Mouse (Mus musculus) CH12.LX (cell line): ENCODE measurements at regions not wholly inside any gene's neighbourhood (a gene's known extent, or its start where the extent isn't known, plus 50 kb on each side); places are given as distances from the start of the nearest gene placed in this dataset.

Experiments
- DNase-seq: peaks from one replicate; pipeline ENCODE4 v3.0.0-alpha.2; 2013; ENCODE audit errors: extremely low read depth
- H3K27ac ChIP-seq: 2 replicates; pipeline ENCODE4 v1.5.1; 2012; ENCODE audit warnings: low read depth, mild to moderate bottlenecking, control low read depth, moderate library complexity; ENCODE audit not compliant: insufficient read depth
- H3K27me3 ChIP-seq: replicated peaks from 2 replicates; pipeline ENCODE3; 2012; ENCODE audit warnings: inconsistent platforms
- H3K36me3 ChIP-seq, 2 experiments: replicated peaks in 1 of 2; 2 replicates each; pipeline versions ENCODE3 to v1.6.1; 2012; ENCODE audit warnings: inconsistent platforms in 1 of 2, low read length in 1 of 2, mild to moderate bottlenecking in 1 of 2, mixed read lengths in 1 of 2, moderate library complexity in 1 of 2; ENCODE audit not compliant: control insufficient read depth in 1 of 2, insufficient read depth in 1 of 2
- H3K4me1 ChIP-seq, 2 experiments: 2 replicates each; pipeline ENCODE4 v1.6.1; 2012; ENCODE audit warnings: inconsistent platforms in 1 of 2, moderate library complexity in 1 of 2; ENCODE audit not compliant: insufficient read depth in 2 of 2, control insufficient read depth in 1 of 2
- H3K4me2 ChIP-seq: 2 replicates; pipeline ENCODE4 v1.6.1; 2012; ENCODE audit warnings: low read depth, mild to moderate bottlenecking, control low read depth; ENCODE audit not compliant: poor library complexity, insufficient read depth, severe bottlenecking
- H3K4me3 ChIP-seq, 3 experiments: fragments of 150-350 bp in 1 of 3; sonication (generic) in 1 of 3; replicated peaks in 1 of 3; 2 replicates each; pipeline versions ENCODE3 to v1.5.1; 2011 to 2012; ENCODE audit warnings: low read depth in 2 of 3, low read length in 2 of 3, mild to moderate bottlenecking in 2 of 3, moderate library complexity in 2 of 3, control low read depth in 1 of 3, improper control_type of control experiment in 1 of 3, inconsistent platforms in 1 of 3, mixed read lengths in 1 of 3; ENCODE audit not compliant: poor library complexity in 1 of 3
- H3K79me2 ChIP-seq: replicated peaks from 2 replicates; pipeline ENCODE4 v1.6.1; 2012; ENCODE audit warnings: mild to moderate bottlenecking, moderate library complexity; ENCODE audit not compliant: control insufficient read depth, poor library complexity, insufficient read depth, severe bottlenecking; ENCODE audit errors: extremely low read depth
- H3K9ac ChIP-seq: 2 replicates; pipeline ENCODE4 v1.6.1; 2012; ENCODE audit warnings: low read depth, mild to moderate bottlenecking, control low read depth, moderate library complexity; ENCODE audit not compliant: insufficient read depth
- H3K9me3 ChIP-seq: replicated peaks from 2 replicates; pipeline ENCODE3; 2012; ENCODE audit warnings: low read length, inconsistent platforms, mixed read lengths
- CHD2 ChIP-seq: IDR thresholded peaks from 2 replicates; pipeline ENCODE4 v1.6.1; 2011; ENCODE audit warnings: low read length, improper control_type of control experiment
- ETS1 ChIP-seq: conservative IDR thresholded peaks from 2 replicates; pipeline ENCODE4 v1.6.1; 2012; ENCODE audit warnings: low read depth, mild to moderate bottlenecking, inconsistent platforms, low read length, improper control_type of control experiment, moderate library complexity
- IRF4 ChIP-seq: IDR thresholded peaks from 2 replicates; pipeline ENCODE4 v1.6.1; 2014; ENCODE audit warnings: low read depth, mild to moderate bottlenecking, inconsistent platforms, low read length, improper control_type of control experiment
- KAT2A ChIP-seq: IDR thresholded peaks from 2 replicates; pipeline ENCODE4 v1.6.1; 2012; ENCODE audit warnings: low read length, improper control_type of control experiment, inconsistent platforms; ENCODE audit not compliant: insufficient replicate concordance
- MAFK ChIP-seq: IDR thresholded peaks from 2 replicates; pipeline ENCODE4 v1.6.1; 2011; ENCODE audit warnings: low read length, improper control_type of control experiment; ENCODE audit not compliant: insufficient replicate concordance
- MXI1 ChIP-seq: IDR thresholded peaks from 2 replicates; pipeline ENCODE4 v1.6.1; 2011; ENCODE audit warnings: mild to moderate bottlenecking, low read depth, low read length, improper control_type of control experiment
- NRF1 ChIP-seq: IDR thresholded peaks from 2 replicates; pipeline ENCODE4 v1.6.1; 2014; ENCODE audit warnings: low read depth, mild to moderate bottlenecking, inconsistent platforms, low read length, improper control_type of control experiment, moderate library complexity
- POLR2A ChIP-seq: IDR thresholded peaks from 2 replicates; pipeline ENCODE4 v1.6.1; 2011; ENCODE audit warnings: low read depth, mild to moderate bottlenecking, improper control_type of control experiment, low read length
- RAD21 ChIP-seq: IDR thresholded peaks from 2 replicates; pipeline ENCODE4 v1.6.1; 2011; ENCODE audit warnings: low read depth, mild to moderate bottlenecking, low read length, improper control_type of control experiment, moderate library complexity
- RCOR1 ChIP-seq: conservative IDR thresholded peaks from 2 replicates; pipeline ENCODE4 v1.6.1; 2012; ENCODE audit warnings: low read depth, mild to moderate bottlenecking, inconsistent platforms, low read length, improper control_type of control experiment
- SMC3 ChIP-seq: IDR thresholded peaks from 2 replicates; pipeline ENCODE4 v1.6.1; 2011; ENCODE audit warnings: low read depth, low read length, improper control_type of control experiment
- TBP ChIP-seq: conservative IDR thresholded peaks from 2 replicates; pipeline ENCODE4 v1.6.1; 2011; ENCODE audit warnings: low read depth, low read length, improper control_type of control experiment
- TCF12 ChIP-seq: IDR thresholded peaks from 2 replicates; pipeline ENCODE4 v1.6.1; 2014; ENCODE audit warnings: low read depth, mild to moderate bottlenecking, inconsistent platforms, low read length, improper control_type of control experiment
- ZKSCAN1 ChIP-seq: IDR thresholded peaks from 2 replicates; pipeline ENCODE4 v1.6.1; 2012; ENCODE audit warnings: low read depth, inconsistent platforms, low read length, improper control_type of control experiment, borderline replicate concordance
- dilution Hi-C: fragments of 300-500 bp; cut with MboI; formaldehyde crosslinking; loops from 2 replicates; pipeline ENCODE4 v1.14.3; 2020; ENCODE audit warnings: low sequenced_read_pairs; ENCODE audit not compliant: extremely low pct_unique_long_range_greater_than_20kb, extremely low pct_ligation_motif_present
- in situ Hi-C: fragments of 300-500 bp; cut with MboI; formaldehyde crosslinking; loops from 3 replicates; pipeline ENCODE4 v1.14.3; 2019; ENCODE audit warnings: low sequenced_read_pairs, low pct_ligation_motif_present, low pct_unique_long_range_greater_than_20kb, mixed read lengths

DNA sequence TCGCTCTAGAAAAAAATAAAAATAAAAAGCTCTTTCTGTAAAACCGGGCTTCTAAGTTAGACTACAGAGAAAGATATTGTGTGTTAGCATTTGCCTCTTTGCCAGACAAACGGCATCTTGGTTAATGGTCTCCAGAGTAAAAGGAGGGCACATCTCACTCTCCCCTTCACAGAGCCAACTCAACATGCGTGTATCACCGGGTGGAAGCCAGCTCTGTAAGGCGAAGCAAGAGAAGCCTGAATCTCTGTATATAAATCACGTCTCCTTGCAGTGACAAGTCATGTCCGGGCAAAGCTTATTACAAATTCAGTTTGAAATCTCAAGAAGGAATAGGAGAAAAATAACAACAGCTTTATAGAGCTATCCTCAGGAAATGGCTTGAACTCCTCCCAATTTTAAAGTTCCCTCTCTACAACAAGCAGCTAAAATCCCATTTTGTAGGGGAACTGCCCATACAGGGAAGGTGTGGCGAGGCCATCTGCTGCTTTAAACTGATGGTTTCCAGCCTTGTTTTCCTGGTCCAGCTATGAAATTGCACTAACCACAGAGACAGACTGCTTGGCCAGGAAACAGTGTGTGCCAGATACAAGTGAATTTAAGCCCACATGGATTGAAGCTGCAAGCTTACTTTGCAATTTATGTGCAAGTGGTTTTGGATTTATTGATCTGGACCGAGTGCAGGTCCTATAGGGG, 291.7 kb upstream of the Noct start:
- Histone ChIP-seq H3K9me3 (no peaks in the 10 kb centered on the region), H3K9ac (no peak overlapping the region), H3K79me2 (no peaks in the 10 kb centered on the region), H3K4me3 (no peak overlapping the region), H3K4me1 (peaks cover 0 to 10% of the 10 kb centered on the region in 2 experiments; a peak in 2 of 4 replicates), H3K27ac (no peak overlapping the region), H3K4me2 (no peak overlapping the region), H3K36me3 (no peaks in the 10 kb centered on the region), H3K27me3 (no peaks in the 10 kb centered on the region)
- in situ Hi-C loops = no loop called here
- DNase-seq = no peak
- TF ChIP-seq MXI1 (no peak), RCOR1 (no peak), RAD21 (no peak), CHD2 (no peak), POLR2A (no peak), TCF12 (no peak), ETS1 (no peak), TBP (no peak), NRF1 (no peak), IRF4 (no peak), ZKSCAN1 (no peak), MAFK (no peak), KAT2A (no peak), SMC3 (no peak)
- dilution Hi-C loops = no loop called here

GRCm38 (mm10) chr3:50933090-50933443, 291.2 kb upstream of the Noct start:
- no peaks in the 10 kb centered on the region for H3K79me2 ChIP-seq
- no peak overlapping the region for H3K9ac ChIP-seq
- in situ Hi-C loops (no loop called here), dilution Hi-C loops (no loop called here)
- TF ChIP-seq SMC3 = no peak
- TF ChIP-seq CHD2 = no peak
- DNase-seq = no peak
- no peaks in the 10 kb centered on the region for H3K27me3 ChIP-seq
- H3K36me3 ChIP-seq = no peaks in the 10 kb centered on the region
- H3K27ac ChIP-seq = no peak overlapping the region
- no peaks in the 10 kb centered on the region for H3K9me3 ChIP-seq
- H3K4me1 ChIP-seq = peaks cover 0 to 10% of the 10 kb centered on the region in 2 experiments; a peak in 2 of 4 replicates
- H3K4me3 ChIP-seq = no peak overlapping the region
- H3K4me2 ChIP-seq = no peak overlapping the region
